Mouse (Mus musculus) heart, embryonic 12.5 days (tissue): ENCODE data around the gene Pla2g2c. TPM values are rescaled to one million over a fixed set of nuclear protein-coding genes. Genes with fewer than 3 reads are reported as not detected.

ENCODE experiments used
- ATAC-seq: fragments of 200-750 bp; cut with Nextera tagmentation; 2 replicates; pipeline ENCODE4 v1.8.0; 2017; ENCODE audit warnings: moderate TSS enrichment, moderate library complexity; ENCODE audit not compliant: insufficient number of reproducible peaks, low FRiP score
- H3K27ac ChIP-seq: fragments of 300-500 bp; sonication (generic); 2 replicates; pipeline ENCODE4 v1.5.1; 2016; ENCODE audit warnings: mild to moderate bottlenecking, moderate library complexity; ENCODE audit not compliant: poor library complexity, severe bottlenecking
- H3K27me3 ChIP-seq: fragments of 300-500 bp; sonication (generic); replicated peaks from 2 replicates; pipeline ENCODE4 v1.6.1; 2016; ENCODE audit warnings: mild to moderate bottlenecking, moderate library complexity
- H3K36me3 ChIP-seq: fragments of 300-500 bp; sonication (generic); 2 replicates; pipeline ENCODE4 v1.6.1; 2016; ENCODE audit warnings: mild to moderate bottlenecking, moderate library complexity
- H3K4me1 ChIP-seq: fragments of 300-500 bp; sonication (generic); replicated peaks from 2 replicates; pipeline ENCODE4 v1.6.1; 2016; ENCODE audit warnings: mild to moderate bottlenecking
- H3K4me2 ChIP-seq: fragments of 300-500 bp; sonication (generic); 2 replicates; pipeline ENCODE4 v1.6.1; 2016; ENCODE audit warnings: mild to moderate bottlenecking, moderate library complexity
- H3K4me3 ChIP-seq: fragments of 300-500 bp; sonication (generic); 2 replicates; pipeline ENCODE4 v1.5.1; 2016; ENCODE audit warnings: mild to moderate bottlenecking
- H3K9ac ChIP-seq: fragments of 300-500 bp; sonication (generic); 2 replicates; pipeline ENCODE4 v1.6.1; 2016; ENCODE audit warnings: mild to moderate bottlenecking, moderate library complexity
- H3K9me3 ChIP-seq: fragments of 300-500 bp; sonication (generic); replicated peaks from 2 replicates; pipeline ENCODE4 v1.6.1; 2016; ENCODE audit warnings: mild to moderate bottlenecking, moderate library complexity
- WGBS: fragments of 180-500 bp; shearing (Covaris S2); methylation state at CpG from one replicate; pipeline ENCODE4 v1.1.7; 2016; 5-methylcytosine and 5-hydroxymethylcytosine counted together
- polyA plus RNA-seq: library from polyadenylated mRNA; unstranded; fragments of >200 nt; fragmentation: Nextera tagmentation; extraction: Ambion mirVana; gene quantifications from 2 replicates; pipeline ENCODE4 v1.2.1, GENCODE M21; 2016

The Pla2g2c gene
- polyA plus RNA-seq, 1 experiment from 2014 or later, result 0.41 TPM

GRCm38 (mm10) chr4:138782098-138782497 lies 57.5 kb downstream of the Pla2g2c start:
- no peak for ATAC-seq
- Histone ChIP-seq H3K27ac (no peak overlapping the region), H3K9me3 (no peaks in the 10 kb centered on the region), H3K4me2 (no peak overlapping the region), H3K36me3 (no peaks in the 10 kb centered on the region), H3K4me1 (no peaks in the 10 kb centered on the region), H3K27me3 (peaks cover 57% of the 10 kb centered on the region), H3K4me3 (no peak overlapping the region), H3K9ac (no peak overlapping the region)
- 73% methylated on average over 6 of the region's 6 CpGs for WGBS

GRCm38 (mm10) chr4:138785721-138786120 lies 61.1 kb downstream of the Pla2g2c start:
- Histone ChIP-seq H3K9ac (no peak overlapping the region), H3K4me1 (no peaks in the 10 kb centered on the region), H3K9me3 (no peaks in the 10 kb centered on the region), H3K27ac (no peak overlapping the region), H3K4me2 (no peak overlapping the region), H3K4me3 (no peak overlapping the region), H3K27me3 (peaks cover 40% of the 10 kb centered on the region), H3K36me3 (no peaks in the 10 kb centered on the region)
- ATAC-seq, result no peak
- 52% methylated on average over 4 of the region's 4 CpGs for WGBS

GRCm38 (mm10) chr4:138786141-138786540 lies 61.5 kb downstream of the Pla2g2c start:
- no peak overlapping the region for H3K4me3 ChIP-seq
- peaks cover 43% of the 10 kb centered on the region for H3K27me3 ChIP-seq
- no peak overlapping the region for H3K27ac ChIP-seq
- H3K9me3 ChIP-seq, result no peaks in the 10 kb centered on the region
- H3K9ac ChIP-seq, result no peak overlapping the region
- 61% methylated on average over 4 of the region's 4 CpGs for WGBS
- ATAC-seq, result no peak
- no peaks in the 10 kb centered on the region for H3K36me3 ChIP-seq
- H3K4me1 ChIP-seq, result no peaks in the 10 kb centered on the region
- H3K4me2 ChIP-seq, result no peak overlapping the region

- WGBS, result 65% methylated on average over 4 of the region's 4 CpGs
- peaks cover 40% of the 10 kb centered on the region for H3K27me3 ChIP-seq
These were observed 63.8 kb downstream of the Pla2g2c start for GRCm38 (mm10) chr4:138788381-138788780.

GRCm38 (mm10) chr4:138791452-138791851 lies 66.9 kb downstream of the Pla2g2c start:
- 0 out of 2 replicates have a peak, but pooled peaks cover 5% of the 10 kb centered on the region for H3K9me3 ChIP-seq
- no peak overlapping the region for H3K27ac ChIP-seq
- H3K4me3 ChIP-seq, result no peak overlapping the region
- H3K4me1 ChIP-seq, result no peaks in the 10 kb centered on the region
- no peak overlapping the region for H3K4me2 ChIP-seq
- peaks cover 29% of the 10 kb centered on the region for H3K27me3 ChIP-seq
- 56% methylated on average over 6 of the region's 6 CpGs for WGBS
- ATAC-seq, result no peak
- H3K9ac ChIP-seq, result no peak overlapping the region
- no peaks in the 10 kb centered on the region for H3K36me3 ChIP-seq

More at GRCm38 (mm10) chr4:138788381-138788780, 63.8 kb downstream of the Pla2g2c start:
- no peak overlapping the region for H3K27ac ChIP-seq
- no peak overlapping the region for H3K4me3 ChIP-seq
- H3K36me3 ChIP-seq, result no peaks in the 10 kb centered on the region
- no peaks in the 10 kb centered on the region for H3K9me3 ChIP-seq
- H3K4me2 ChIP-seq, result no peak overlapping the region
- no peak for ATAC-seq
- H3K4me1 ChIP-seq, result no peaks in the 10 kb centered on the region
- no peak overlapping the region for H3K9ac ChIP-seq

GRCm38 (mm10) chr4:138792599-138792998 lies 68.0 kb downstream of the Pla2g2c start:
- peaks cover 26% of the 10 kb centered on the region for H3K27me3 ChIP-seq
- no peak overlapping the region for H3K9ac ChIP-seq
- H3K4me2 ChIP-seq, result no peak overlapping the region
- H3K27ac ChIP-seq, result no peak overlapping the region
- H3K4me3 ChIP-seq, result no peak overlapping the region
- ATAC-seq, result no peak
- WGBS, result 45% methylated on average over 9 of the region's 9 CpGs
- H3K4me1 ChIP-seq, result no peaks in the 10 kb centered on the region
- H3K36me3 ChIP-seq, result no peaks in the 10 kb centered on the region
- 0 out of 2 replicates have a peak, but pooled peaks cover 5% of the 10 kb centered on the region for H3K9me3 ChIP-seq

GRCm38 (mm10) chr4:138793276-138793675 lies 68.7 kb downstream of the Pla2g2c start:
- Histone ChIP-seq H3K27me3 (peaks cover 20% of the 10 kb centered on the region; the same call in 1 of the 2 replicates), H3K36me3 (no peaks in the 10 kb centered on the region), H3K9me3 (0 out of 2 replicates have a peak, but pooled peaks cover 5% of the 10 kb centered on the region), H3K4me3 (no peak overlapping the region), H3K4me1 (no peaks in the 10 kb centered on the region), H3K27ac (no peak overlapping the region), H3K9ac (no peak overlapping the region), H3K4me2 (no peak overlapping the region)
- ATAC-seq, result no peak
- WGBS, result 65% methylated on average over 2 of the region's 2 CpGs

GRCm38 (mm10) chr4:138794344-138794743 lies 69.8 kb downstream of the Pla2g2c start:
- ATAC-seq, result no peak
- 78% methylated on average over 6 of the region's 6 CpGs for WGBS
- Histone ChIP-seq H3K27ac (no peak overlapping the region), H3K9ac (no peak overlapping the region), H3K9me3 (0 out of 2 replicates have a peak, but pooled peaks cover 5% of the 10 kb centered on the region), H3K4me1 (no peaks in the 10 kb centered on the region), H3K27me3 (peaks cover 15% of the 10 kb centered on the region; the same call in 1 of the 2 replicates), H3K4me3 (no peak overlapping the region), H3K4me2 (no peak overlapping the region), H3K36me3 (no peaks in the 10 kb centered on the region)

Other genes starting within 250 kb of the Pla2g2c start
- gene Vwa5b1, start 88.9 kb upstream of the Pla2g2c start, polyA plus RNA-seq, result not detected in 2 replicates
- gene Ubxn10, start 12.4 kb downstream of the Pla2g2c start, polyA plus RNA-seq, result 0.95 and 1.3 TPM in 2 replicates
- not detected in 2 replicates for gene Pla2g2f, start 32.8 kb downstream of the Pla2g2c start, polyA plus RNA-seq
- gene Pla2g2d, start 50.9 kb downstream of the Pla2g2c start, polyA plus RNA-seq, result not detected in 2 replicates
- gene Pla2g5, start 138.7 kb downstream of the Pla2g2c start, polyA plus RNA-seq, result 2.5 and 2.6 TPM in 2 replicates
- not detected in 2 replicates for gene Gm13030, start 149.2 kb downstream of the Pla2g2c start, polyA plus RNA-seq
- gene Pla2g2e, start 153.2 kb downstream of the Pla2g2c start, polyA plus RNA-seq, result not detected in 2 replicates
- 3.6 and 3.8 TPM in 2 replicates for gene Otud3, start 189.2 kb downstream of the Pla2g2c start, polyA plus RNA-seq
- gene Rnf186, start 242.3 kb downstream of the Pla2g2c start, polyA plus RNA-seq, result not detected in 2 replicates
- 5.4 and 5.5 TPM in 2 replicates for gene Tmco4, start 248.1 kb downstream of the Pla2g2c start, polyA plus RNA-seq